Mouse (Mus musculus) olfactory bulb, adult 2 months (tissue): ENCODE results near the gene BC028528.

Experiments used
- CTCF ChIP-seq: fragments of 200-500 bp; IDR thresholded peaks from 2 replicates; pipeline ENCODE4 v1.5.1; 2012; ENCODE audit warnings: low read depth, mild to moderate bottlenecking, low read length, moderate library complexity; ENCODE audit not compliant: insufficient read depth
- POLR2A ChIP-seq: fragments of 200-500 bp; IDR thresholded peaks from 2 replicates; pipeline ENCODE4 v1.6.1; 2012; ENCODE audit warnings: mild to moderate bottlenecking, low read depth, low read length, moderate library complexity; ENCODE audit not compliant: insufficient read depth

- TF ChIP-seq POLR2A (no peak), CTCF (no peak)
Measured at GRCm38 (mm10) chr3:95887596-95887995, 4.2 kb downstream of the BC028528 start.
